Mouse (Mus musculus) MEL (cell line): ENCODE measurements around the gene Zfp280d. TPM values are rescaled to one million over a fixed set of nuclear protein-coding genes. Genes with fewer than 3 reads are reported as not detected.

ENCODE experiments used
- DNase-seq: peaks from one replicate; pipeline ENCODE4 v3.0.0; 2011; ENCODE audit warnings: low read depth, low spot score
- H3K27ac ChIP-seq: 2 replicates; pipeline ENCODE4 v1.5.1; 2012; ENCODE audit warnings: low read depth, mild to moderate bottlenecking, control low read depth, low read length, moderate library complexity; ENCODE audit not compliant: control insufficient read depth
- H3K27me3 ChIP-seq, 2 experiments: fragments of 150-350 bp in 1 of 2; sonication (generic) in 1 of 2; 2 replicates each; pipeline ENCODE4 v1.6.1; 2012; ENCODE audit warnings: low read length in 2 of 2, mild to moderate bottlenecking in 2 of 2, improper control_type of control experiment in 1 of 2, moderate library complexity in 1 of 2; ENCODE audit not compliant: insufficient read depth in 2 of 2, control insufficient read depth in 1 of 2
- H3K36me3 ChIP-seq, 2 experiments: 2 replicates each; pipeline ENCODE4 v1.6.1; 2012 to 2014; ENCODE audit warnings: low read length in 2 of 2, improper control_type of control experiment in 1 of 2, inconsistent platforms in 1 of 2, mild to moderate bottlenecking in 1 of 2; ENCODE audit not compliant: insufficient read depth in 2 of 2, control insufficient read depth in 1 of 2
- H3K4me1 ChIP-seq, 2 experiments: fragments of 150-350 bp in 1 of 2; sonication (generic) in 1 of 2; 2 replicates each; pipeline ENCODE4 v1.6.1; 2012; ENCODE audit warnings: low read length in 2 of 2, improper control_type of control experiment in 1 of 2, mild to moderate bottlenecking in 1 of 2; ENCODE audit not compliant: insufficient read depth in 2 of 2, control insufficient read depth in 1 of 2
- H3K4me3 ChIP-seq, 2 experiments: fragments of 150-350 bp in 1 of 2; sonication (generic) in 1 of 2; 2 replicates each; pipeline ENCODE4 v1.5.1; 2012; ENCODE audit warnings: low read depth in 2 of 2, low read length in 2 of 2, mild to moderate bottlenecking in 2 of 2, moderate library complexity in 2 of 2, control low read depth in 1 of 2, improper control_type of control experiment in 1 of 2; ENCODE audit not compliant: control insufficient read depth in 1 of 2, insufficient read depth in 1 of 2
- H3K79me2 ChIP-seq: 2 replicates; pipeline ENCODE4 v1.6.1; 2012; ENCODE audit warnings: mild to moderate bottlenecking, low read length, moderate library complexity; ENCODE audit not compliant: control insufficient read depth, poor library complexity, insufficient read depth
- H3K9ac ChIP-seq: 2 replicates; pipeline ENCODE4 v1.6.1; 2012; ENCODE audit warnings: low read depth, mild to moderate bottlenecking, control low read depth, low read length, moderate library complexity; ENCODE audit not compliant: control insufficient read depth, poor library complexity, severe bottlenecking
- H3K9me3 ChIP-seq: fragments of 150-350 bp; sonication (generic); replicated peaks from 2 replicates; pipeline ENCODE4 v1.6.1; 2012; ENCODE audit warnings: mild to moderate bottlenecking, low read length, improper control_type of control experiment, moderate library complexity; ENCODE audit not compliant: insufficient read depth
- E2F4 ChIP-seq: IDR thresholded peaks from 2 replicates; pipeline ENCODE4 v1.6.1; 2011; ENCODE audit warnings: low read depth, low read length, improper control_type of control experiment, borderline replicate concordance
- EP300 ChIP-seq, 2 experiments: IDR thresholded peaks; 2 replicates each; pipeline ENCODE4 v1.6.1; 2011; ENCODE audit warnings: improper control_type of control experiment in 2 of 2, low read length in 2 of 2, low read depth in 1 of 2, mild to moderate bottlenecking in 1 of 2
- ETS1 ChIP-seq: IDR thresholded peaks from 2 replicates; pipeline ENCODE4 v1.6.1; 2012; ENCODE audit warnings: low read depth, mild to moderate bottlenecking, inconsistent platforms, low read length, improper control_type of control experiment, moderate library complexity
- GABPA ChIP-seq: IDR thresholded peaks from 2 replicates; pipeline ENCODE4 v1.6.1; 2012; ENCODE audit warnings: low read depth, mild to moderate bottlenecking, inconsistent platforms, low read length, improper control_type of control experiment, moderate library complexity
- GATA1 ChIP-seq: IDR thresholded peaks from 2 replicates; pipeline ENCODE4 v1.6.1; 2011; ENCODE audit warnings: low read depth, low read length, improper control_type of control experiment
- HCFC1 ChIP-seq: IDR thresholded peaks from 2 replicates; pipeline ENCODE4 v1.6.1; 2012; ENCODE audit warnings: low read depth, mild to moderate bottlenecking, inconsistent platforms, low read length, improper control_type of control experiment, moderate library complexity
- JUND ChIP-seq: IDR thresholded peaks from 2 replicates; pipeline ENCODE4 v1.6.1; 2011; ENCODE audit warnings: low read depth, mild to moderate bottlenecking, improper control_type of control experiment, low read length
- KAT2A ChIP-seq: conservative IDR thresholded peaks from 2 replicates; pipeline ENCODE4 v1.6.1; 2012; ENCODE audit warnings: low read depth, low read length, improper control_type of control experiment, inconsistent platforms
- MXI1 ChIP-seq: IDR thresholded peaks from 2 replicates; pipeline ENCODE4 v1.6.1; 2011; ENCODE audit warnings: mild to moderate bottlenecking, low read depth, low read length, improper control_type of control experiment
- MYC ChIP-seq: IDR thresholded peaks from 2 replicates; pipeline ENCODE4 v1.6.1; 2011; ENCODE audit warnings: low read depth, mild to moderate bottlenecking, low read length, improper control_type of control experiment, moderate library complexity
- POLR2A ChIP-seq, 2 experiments: IDR thresholded peaks; 2 replicates each; pipeline ENCODE4 v1.6.1; 2011 to 2012; ENCODE audit warnings: low read length in 2 of 2, mild to moderate bottlenecking in 2 of 2, control low read depth in 1 of 2, improper control_type of control experiment in 1 of 2, low read depth in 1 of 2, moderate library complexity in 1 of 2; ENCODE audit not compliant: control insufficient read depth in 1 of 2, insufficient read depth in 1 of 2, poor library complexity in 1 of 2
- POLR2AphosphoS2 ChIP-seq: IDR thresholded peaks from 2 replicates; pipeline ENCODE4 v1.6.1; 2011; ENCODE audit warnings: low read length, improper control_type of control experiment
- POLR2AphosphoS5 ChIP-seq: IDR thresholded peaks from 2 replicates; pipeline ENCODE4 v1.6.1; 2012; ENCODE audit warnings: low read depth, borderline replicate concordance, mild to moderate bottlenecking, inconsistent platforms, low read length, moderate library complexity, mixed read lengths
- RAD21 ChIP-seq: IDR thresholded peaks from 2 replicates; pipeline ENCODE4 v1.6.1; 2011; ENCODE audit warnings: mild to moderate bottlenecking, low read depth, low read length, improper control_type of control experiment
- RCOR1 ChIP-seq: IDR thresholded peaks from 2 replicates; pipeline ENCODE4 v1.6.1; 2012; ENCODE audit warnings: low read depth, mild to moderate bottlenecking, inconsistent platforms, low read length, improper control_type of control experiment
- ZC3H11A ChIP-seq: IDR thresholded peaks from 2 replicates; pipeline ENCODE4 v1.6.1; 2012; ENCODE audit warnings: low read depth, mild to moderate bottlenecking, inconsistent platforms, low read length, improper control_type of control experiment
- ZMIZ1 ChIP-seq: IDR thresholded peaks from 2 replicates; pipeline ENCODE4 v1.6.1; 2012; ENCODE audit warnings: low read depth, mild to moderate bottlenecking, inconsistent platforms, low read length, improper control_type of control experiment, moderate library complexity
- ZNF384 ChIP-seq: IDR thresholded peaks from 2 replicates; pipeline ENCODE4 v1.6.1; 2012; ENCODE audit warnings: low read depth, mild to moderate bottlenecking, inconsistent platforms, low read length, improper control_type of control experiment
- polyA plus RNA-seq, 2 experiments: library from polyadenylated mRNA; stranded (reverse) in 1 of 2; unstranded in 1 of 2; fragments of >175 nt in 1 of 2; fragments of >200 nt in 1 of 2; gene quantifications; 2 replicates each; pipeline versions ENCODE4 v1.2.1 to v1.2.4; 2012; ENCODE audit warnings: low replicate concordance in 2 of 2, low read depth in 1 of 2; ENCODE audit not compliant: insufficient read length in 2 of 2, insufficient read depth in 1 of 2, missing spikeins in 1 of 2
- total RNA-seq: library from RNA; depleted of rRNA; stranded (reverse); fragments of 300-350 nt; gene quantifications from 2 replicates; pipeline ENCODE4 v1.2.3, GENCODE M21; 2012

Gene Zfp280d
- total and polyA plus RNA-seq, 3 experiments, result 16.2 to 592 (median 20.6) TPM

GRCm38 (mm10) chr9:72287696-72288095 is 13.0 kb downstream of the Zfp280d start:
- H3K27ac ChIP-seq, result peak overlapping the region; percentile 45
- TF ChIP-seq ZNF384 (peak; percentile 85), E2F4 (no peak), POLR2AphosphoS2 (no peak), RAD21 (no peak), ZMIZ1 (no peak), MXI1 (no peak), EP300 (IDR thresholded peaks at IDR 0.05; ENCODE audit: low read depth in 1 of 2, low read length in 2 of 2) (peak; percentile 51 to 72), ETS1 (peak; percentile 26; the same call in 1 of the 2 replicates), JUND (no peak), GATA1 (peak; percentile 42; the same call in 1 of the 2 replicates), ZC3H11A (no peak), MYC (peak; percentile 64; the same call in 1 of the 2 replicates), POLR2A (IDR thresholded peaks at IDR 0.05; ENCODE audit: control insufficient read depth in 1 of 2, insufficient read depth in 1 of 2, low read depth in 1 of 2, low read length in 2 of 2, poor library complexity in 1 of 2) (no peak), GABPA (no peak), POLR2AphosphoS5 (no peak)
- TF ChIP-seq, all 39 proteins: peak for 5
- H3K9ac ChIP-seq, result no peak overlapping the region
- peaks cover 7 to 16% of the 10 kb centered on the region in 2 experiments for H3K4me1 ChIP-seq
- H3K79me2 ChIP-seq, result peaks cover 39% of the 10 kb centered on the region
- DNase-seq, result peak; percentile 62
- no peaks in the 10 kb centered on the region for H3K9me3 ChIP-seq
- no peaks in the 10 kb centered on the region for H3K27me3 ChIP-seq
- H3K36me3 ChIP-seq, result peaks cover 18 to 26% of the 10 kb centered on the region in 2 experiments
- no peak overlapping the region for H3K4me3 ChIP-seq

GRCm38 (mm10) chr9:72288210-72288609 is 13.6 kb downstream of the Zfp280d start:
- Histone ChIP-seq H3K4me1 (peaks cover 7 to 16% of the 10 kb centered on the region in 2 experiments), H3K9ac (no peak overlapping the region), H3K27ac (no peak overlapping the region), H3K27me3 (no peaks in the 10 kb centered on the region), H3K36me3 (peaks cover 18 to 26% of the 10 kb centered on the region in 2 experiments), H3K79me2 (peaks cover 37% of the 10 kb centered on the region), H3K9me3 (no peaks in the 10 kb centered on the region), H3K4me3 (no peak overlapping the region)
- no peak for TF ChIP-seq GATA1
- no peak for DNase-seq

- H3K9me3 ChIP-seq, result no peaks in the 10 kb centered on the region
- H3K4me3 ChIP-seq, result no peak overlapping the region
- H3K79me2 ChIP-seq, result peaks cover 33% of the 10 kb centered on the region
- H3K36me3 ChIP-seq, result peaks cover 18 to 27% of the 10 kb centered on the region in 2 experiments
- no peaks in the 10 kb centered on the region for H3K27me3 ChIP-seq
- TF ChIP-seq KAT2A (no peak), POLR2A (IDR thresholded peaks at IDR 0.05; ENCODE audit: control insufficient read depth in 1 of 2, insufficient read depth in 1 of 2, low read depth in 1 of 2, low read length in 2 of 2, poor library complexity in 1 of 2) (no peak), HCFC1 (no peak), GATA1 (no peak), RAD21 (no peak), RCOR1 (no peak)
- H3K9ac ChIP-seq, result no peak overlapping the region
- DNase-seq, result no peak
- H3K27ac ChIP-seq, result no peak overlapping the region
- peaks cover 7 to 16% of the 10 kb centered on the region in 2 experiments for H3K4me1 ChIP-seq
Observed at GRCm38 (mm10) chr9:72289094-72289493, 14.4 kb downstream of the Zfp280d start.
